Mouse (Mus musculus): ENCODE data around the gene Dab2.

DNA sequence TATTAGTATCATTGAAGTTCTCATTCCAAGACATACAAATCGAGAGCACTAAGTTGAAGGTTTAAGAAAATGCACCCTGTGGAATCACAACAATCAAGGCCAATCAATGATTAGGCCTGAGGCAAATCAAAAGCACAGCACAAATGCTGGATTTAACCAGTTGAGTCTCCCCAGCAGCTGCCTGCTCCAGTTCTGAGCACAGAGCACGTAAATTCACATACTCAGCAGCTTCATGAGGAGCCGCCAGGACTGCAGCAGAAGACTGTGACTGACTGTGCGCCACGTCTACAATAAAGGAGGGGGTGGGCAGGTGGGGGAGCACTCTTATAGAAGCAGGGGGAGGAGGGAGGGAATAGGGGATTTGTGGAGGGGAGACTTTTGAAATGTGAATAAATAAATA is 40.2 kb downstream of the Dab2 start:
- TF ChIP-seq CTCF (IDR thresholded peaks at IDR 0.05; ENCODE audit: low read depth, low read length) (no peak), POLR2A (IDR thresholded peaks at IDR 0.05; ENCODE audit: borderline replicate concordance, low read depth, low read length) (no peak)
